Mouse (Mus musculus) midbrain, embryonic 10.5 days (tissue): ENCODE measurements around the gene Tmem86a. TPM values are rescaled to one million over a fixed set of nuclear protein-coding genes. Genes with fewer than 3 reads are reported as not detected.

ENCODE experiments used
- DNase-seq: peaks from one replicate; pipeline ENCODE4 v3.0.0-alpha.2; 2017; ENCODE audit warnings: low spot score
- H3K27ac ChIP-seq: fragments of 300-500 bp; sonication (generic); replicated peaks from 2 replicates; pipeline ENCODE4 v1.5.1; 2016; ENCODE audit warnings: mild to moderate bottlenecking
- H3K27me3 ChIP-seq: fragments of 300-500 bp; sonication (generic); 2 replicates; pipeline ENCODE4 v1.6.1; 2016; ENCODE audit warnings: low read depth, mild to moderate bottlenecking; ENCODE audit not compliant: poor library complexity, severe bottlenecking
- H3K36me3 ChIP-seq: fragments of 300-500 bp; sonication (generic); 2 replicates; pipeline ENCODE4 v1.6.1; 2016; ENCODE audit warnings: mild to moderate bottlenecking, moderate library complexity
- H3K4me1 ChIP-seq: fragments of 300-500 bp; sonication (generic); 2 replicates; pipeline ENCODE4 v1.6.1; 2016
- H3K4me3 ChIP-seq: fragments of 300-500 bp; sonication (generic); 2 replicates; pipeline ENCODE4 v1.5.1; 2016; ENCODE audit warnings: mild to moderate bottlenecking, moderate library complexity
- H3K9me3 ChIP-seq: fragments of 300-500 bp; sonication (generic); replicated peaks from 2 replicates; pipeline ENCODE4 v1.6.1; 2016; ENCODE audit warnings: mild to moderate bottlenecking
- WGBS: fragments of 180-500 bp; shearing (Covaris S2); methylation state at CpG from one replicate; pipeline ENCODE4 v1.1.7; 2016; 5-methylcytosine and 5-hydroxymethylcytosine counted together
- microRNA-seq: library from miRNA; unstranded; fragments of <30 nt; microRNA quantifications from one replicate; pipeline ENCODE4, GENCODE M21; 2017
- polyA plus RNA-seq: library from polyadenylated mRNA; unstranded; fragments of >200 nt; fragmentation: Nextera tagmentation; extraction: Ambion mirVana; gene quantifications from 2 replicates; pipeline ENCODE4 v1.2.1, GENCODE M21; 2016

The Tmem86a gene
- polyA plus RNA-seq, 1 experiment from 2014 or later: 12.5 TPM

- H3K4me1 ChIP-seq: no peaks in the 10 kb centered on the region
- no peak overlapping the region for H3K4me3 ChIP-seq
- H3K27ac ChIP-seq: no peak overlapping the region
- DNase-seq: no peak
- H3K27me3 ChIP-seq: no peaks in the 10 kb centered on the region
- 85% methylated on average over 7 of the region's 7 CpGs for WGBS
- no peaks in the 10 kb centered on the region for H3K9me3 ChIP-seq
- no peaks in the 10 kb centered on the region for H3K36me3 ChIP-seq
These were observed 48.9 kb downstream of the Tmem86a start for GRCm38 (mm10) chr7:47099306-47099705.

- H3K4me3 ChIP-seq: no peak overlapping the region
- no peaks in the 10 kb centered on the region for H3K9me3 ChIP-seq
- no peak for DNase-seq
- no peak overlapping the region for H3K27ac ChIP-seq
- no peaks in the 10 kb centered on the region for H3K4me1 ChIP-seq
- no peaks in the 10 kb centered on the region for H3K36me3 ChIP-seq
- no peaks in the 10 kb centered on the region for H3K27me3 ChIP-seq
- 76% methylated on average over 6 of the region's 6 CpGs for WGBS
These were observed 50.2 kb downstream of the Tmem86a start for GRCm38 (mm10) chr7:47100615-47101014.

- no peak overlapping the region for H3K4me3 ChIP-seq
- H3K36me3 ChIP-seq: no peaks in the 10 kb centered on the region
- 76% methylated on average over 2 of the region's 2 CpGs for WGBS
- H3K9me3 ChIP-seq: no peaks in the 10 kb centered on the region
- H3K4me1 ChIP-seq: no peaks in the 10 kb centered on the region
- H3K27ac ChIP-seq: no peak overlapping the region
- no peak for DNase-seq
- H3K27me3 ChIP-seq: no peaks in the 10 kb centered on the region
These were observed 52.6 kb downstream of the Tmem86a start for GRCm38 (mm10) chr7:47102970-47103369.

GRCm38 (mm10) chr7:47103671-47104414, 53.4 kb downstream of the Tmem86a start:
- WGBS: 80% methylated on average over 1 of the region's 1 CpGs
- DNase-seq: no peak
- no peak overlapping the region for H3K27ac ChIP-seq

More at GRCm38 (mm10) chr7:47103671-47104414, 53.4 kb downstream of the Tmem86a start:
- no peak overlapping the region for H3K4me3 ChIP-seq
- no peaks in the 10 kb centered on the region for H3K9me3 ChIP-seq
- no peaks in the 10 kb centered on the region for H3K36me3 ChIP-seq
- no peaks in the 10 kb centered on the region for H3K27me3 ChIP-seq
- H3K4me1 ChIP-seq: no peaks in the 10 kb centered on the region

Small RNA genes lying within 50 kb of the gene (microRNA-seq; reads per million reads assigned to microRNA genes)
- not detected for gene Mir7056

Other genes starting within 250 kb of the Tmem86a start
- 2,560 and 3,667 TPM in 2 replicates for gene Ldha, start 209.1 kb upstream of the Tmem86a start, polyA plus RNA-seq
- 0.12 TPM in 1 of 2 replicates, not detected in the other for gene Ldhc, start 189.4 kb upstream of the Tmem86a start, polyA plus RNA-seq
- gene Tsg101, start 130.6 kb upstream of the Tmem86a start, polyA plus RNA-seq: 265 and 310 TPM in 2 replicates
- gene Uevld, start 92.1 kb upstream of the Tmem86a start, polyA plus RNA-seq: 13.5 and 14.3 TPM in 2 replicates
- gene Gm9999, start 67.0 kb upstream of the Tmem86a start, polyA plus RNA-seq: not detected in 2 replicates
- gene Spty2d1, start 42.2 kb upstream of the Tmem86a start, polyA plus RNA-seq: 11.1 and 12.8 TPM in 2 replicates
- gene Ptpn5, start 83.1 kb downstream of the Tmem86a start, polyA plus RNA-seq: 6.6 and 17.6 TPM in 2 replicates
- gene Mrgpra6, start 154.3 kb downstream of the Tmem86a start, polyA plus RNA-seq: not detected in 2 replicates
- gene Mrgpra9, start 202.2 kb downstream of the Tmem86a start, polyA plus RNA-seq: not detected in 2 replicates